Mouse (Mus musculus) right cerebral cortex, postnatal 25 days (tissue): ENCODE results near the gene Vmn2r8.
A peak's percentile ranks its signal among the peaks of the same experiment; 100 is the strongest.
"Not testable (repeated sequence)": the region's sequence is repeated elsewhere in the genome, so short reads cannot be mapped to it uniquely, and the experiment has no call there.

Experiments used
- DNase-seq: peaks from one replicate; pipeline ENCODE4 v3.0.0; 2022

Vmn2r8 gene

GRCm38 (mm10) chr5:108808750-108809149, at the start of gene Vmn2r8:
Gene Vmn2r8, minus strand, starts transcription at chr5:108808850.
- DNase-seq = not testable (repeated sequence)

GRCm38 (mm10) chr5:108852501-108852900, 43.9 kb upstream of the Vmn2r8 start, which contains the start of gene Vmn2r9:
Gene Vmn2r9, minus strand, starts transcription at chr5:108852601.
- DNase-seq = not testable (repeated sequence)

GRCm38 (mm10) chr5:108849466-108849865, 40.8 kb upstream of the Vmn2r8 start:
- no peak for DNase-seq

GRCm38 (mm10) chr5:108836156-108836555, 27.5 kb upstream of the Vmn2r8 start:
- DNase-seq = no peak

- no peak for DNase-seq
Observed at GRCm38 (mm10) chr5:108823276-108823675, 14.6 kb upstream of the Vmn2r8 start.

- no peak for DNase-seq
Observed at GRCm38 (mm10) chr5:108803646-108804045, 5.0 kb downstream of the Vmn2r8 start.

- not testable (repeated sequence) for DNase-seq
Observed at GRCm38 (mm10) chr5:108795263-108795662, 13.4 kb downstream of the Vmn2r8 start, which contains the start of gene Tmed11. Gene Tmed11, minus strand, starts transcription at chr5:108795363.

- DNase-seq = not testable (repeated sequence)
Observed at GRCm38 (mm10) chr5:108790385-108790784, 18.3 kb downstream of the Vmn2r8 start.

- no peak for DNase-seq
Observed at GRCm38 (mm10) chr5:108774630-108775306, 33.9 kb downstream of the Vmn2r8 start, which contains the start of gene Rnf212. Gene Rnf212, minus strand, starts transcription at chr5:108774982.

- no peak for DNase-seq
Observed at GRCm38 (mm10) chr5:108760002-108760401, 48.6 kb downstream of the Vmn2r8 start.

- DNase-seq = peak; percentile 17
Observed at GRCm38 (mm10) chr5:108758396-108758795, 50.3 kb downstream of the Vmn2r8 start.

GRCm38 (mm10) chr5:108751258-108751657, 57.4 kb downstream of the Vmn2r8 start:
- not testable (repeated sequence) for DNase-seq

- no peak for DNase-seq
Observed at GRCm38 (mm10) chr5:108750328-108751210, 58.1 kb downstream of the Vmn2r8 start.

GRCm38 (mm10) chr5:108744629-108745028, 64.0 kb downstream of the Vmn2r8 start:
- no peak for DNase-seq

GRCm38 (mm10) chr5:108743856-108744255, 64.8 kb downstream of the Vmn2r8 start:
- no peak for DNase-seq

GRCm38 (mm10) chr5:108742596-108742995, 66.1 kb downstream of the Vmn2r8 start:
- no peak for DNase-seq

GRCm38 (mm10) chr5:108741844-108742243, 66.8 kb downstream of the Vmn2r8 start:
- no peak for DNase-seq
